Mouse (Mus musculus) right cerebral cortex, adult 18-20 months (tissue): ENCODE measurements at regions not wholly inside any gene's neighbourhood (a gene's known extent, or its start where the extent isn't known, plus 50 kb on each side); places are given as distances from the start of the nearest gene placed in this dataset.

ENCODE experiments used
- DNase-seq: peaks from one replicate; pipeline ENCODE4 v3.0.0; 2022; ENCODE audit warnings: mixed read lengths

DNA sequence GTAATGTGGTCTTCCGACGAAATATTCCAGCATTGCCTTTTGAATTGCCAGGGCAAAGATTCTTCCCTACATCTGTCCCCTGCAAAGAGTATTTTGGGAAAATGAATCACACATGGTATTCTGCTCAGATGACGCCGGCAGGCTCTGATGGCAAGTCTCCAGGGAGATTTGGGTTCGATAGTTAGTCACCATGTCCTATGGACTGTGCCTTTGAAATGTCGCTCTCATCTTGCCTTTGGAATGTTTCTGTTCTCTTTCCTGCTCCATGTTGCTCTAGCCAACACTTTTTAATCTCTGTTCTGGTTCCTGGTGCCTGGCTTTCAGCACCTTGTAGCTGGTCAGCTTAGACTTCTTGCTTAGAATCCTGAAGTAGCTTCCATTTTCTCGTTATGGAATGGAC is 252.3 kb downstream of the Itga8 start:
- DNase-seq, result peak; percentile 63

DNA sequence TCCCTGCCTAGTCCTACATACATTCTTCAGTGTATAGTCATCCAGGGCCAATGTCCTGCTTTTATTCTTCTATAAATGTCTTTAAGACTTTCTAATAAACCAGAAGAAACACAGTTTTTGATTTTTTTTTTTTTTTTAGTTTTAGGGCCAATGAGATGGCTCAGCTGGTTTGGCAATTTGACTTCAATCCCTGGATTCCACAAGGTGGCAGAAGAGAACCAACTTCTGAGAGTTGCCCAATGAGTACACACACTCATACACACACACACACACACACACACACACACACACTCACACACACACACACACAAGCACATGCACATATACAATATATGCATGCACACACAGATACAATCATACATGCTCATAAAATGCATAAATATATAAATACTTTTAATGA is 251.8 kb downstream of the Itga8 start:
- peak; percentile 19 for DNase-seq

DNA sequence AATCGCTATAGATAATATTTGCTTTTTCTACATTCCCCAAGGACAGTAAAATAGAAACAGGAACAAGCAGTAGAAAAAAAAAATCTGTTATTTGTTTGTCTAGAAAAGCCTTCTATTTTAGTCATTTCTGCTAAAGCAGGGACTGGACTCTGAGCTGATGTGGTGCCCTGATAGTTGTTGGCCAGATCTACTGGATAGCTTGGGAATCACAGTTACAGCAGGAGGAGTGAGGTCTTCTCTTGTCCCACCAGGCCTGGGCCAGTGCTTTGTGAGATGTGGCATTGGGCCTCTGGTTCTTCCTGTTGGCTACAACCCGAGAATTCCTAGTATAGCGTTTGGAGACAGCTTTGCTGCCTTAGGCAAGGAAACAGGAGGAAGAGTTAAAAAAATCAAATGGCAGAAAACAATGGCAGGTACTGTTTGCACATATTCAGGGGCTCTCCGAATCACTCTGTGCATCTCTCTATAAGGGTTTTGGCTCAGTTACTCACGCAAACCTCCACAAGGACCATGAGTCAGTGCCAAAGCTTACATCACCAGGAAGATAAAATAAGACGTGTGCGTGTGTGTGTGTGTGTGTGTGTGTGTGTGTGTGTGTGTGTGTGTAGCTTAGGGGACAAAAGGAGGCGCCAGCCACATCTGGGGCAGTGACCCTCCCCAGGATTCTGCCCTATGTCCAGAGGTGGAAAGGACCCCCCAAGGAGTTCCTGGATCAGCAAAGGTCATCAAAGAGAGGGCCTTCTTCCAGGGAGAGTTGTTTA is 248.1 kb downstream of the Itga8 start:
- DNase-seq, result peak; percentile 24

DNA sequence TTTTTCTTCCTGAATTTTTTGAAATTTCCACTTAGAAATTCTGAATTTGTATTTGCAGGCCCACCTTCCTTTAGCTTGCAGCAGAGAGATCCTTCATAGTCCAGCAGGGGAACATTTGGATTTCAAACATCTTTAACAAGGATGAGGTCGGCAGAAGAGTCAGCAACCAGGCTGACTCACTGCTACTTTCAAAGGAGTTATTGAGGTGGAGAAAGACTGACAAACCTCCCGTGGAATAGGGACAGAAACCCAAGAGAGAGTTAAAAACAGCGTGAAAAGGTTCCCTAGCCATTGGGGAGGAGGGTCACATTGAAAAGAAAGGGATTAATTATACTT is 247.6 kb downstream of the Itga8 start:
- no peak for DNase-seq
